Mouse (Mus musculus): ENCODE measurements around the gene Cdkl1. TPM values are rescaled to one million over a fixed set of nuclear protein-coding genes. Genes with fewer than 3 reads are reported as not detected.

Gene Cdkl1
- total RNA-seq, 2 experiments from 2014 or later: 0.11 to 0.15 TPM

GRCm38 (mm10) chr12:69753936-69754335 lies 37.1 kb downstream of the Cdkl1 start:
- no peak for ATAC-seq (ENCODE audit: poor library complexity, severe bottlenecking)

- ATAC-seq (ENCODE audit: poor library complexity, severe bottlenecking): no peak
Observed at GRCm38 (mm10) chr12:69751864-69752341, 39.2 kb downstream of the Cdkl1 start.

GRCm38 (mm10) chr12:69744138-69744537 lies 46.9 kb downstream of the Cdkl1 start:
- no peak for ATAC-seq (ENCODE audit: poor library complexity, severe bottlenecking)

GRCm38 (mm10) chr12:69741965-69742364 lies 49.1 kb downstream of the Cdkl1 start:
- no peak for ATAC-seq (ENCODE audit: poor library complexity, severe bottlenecking)

- ATAC-seq (ENCODE audit: poor library complexity, severe bottlenecking): no peak
Observed at GRCm38 (mm10) chr12:69733923-69734322, 57.1 kb downstream of the Cdkl1 start.

GRCm38 (mm10) chr12:69733518-69733917 lies 57.5 kb downstream of the Cdkl1 start:
- ATAC-seq (ENCODE audit: poor library complexity, severe bottlenecking): peak; percentile 95

GRCm38 (mm10) chr12:69732221-69732620 lies 58.8 kb downstream of the Cdkl1 start:
- ATAC-seq (ENCODE audit: poor library complexity, severe bottlenecking): no peak

GRCm38 (mm10) chr12:69730306-69730705 lies 60.8 kb downstream of the Cdkl1 start:
- no peak for ATAC-seq (ENCODE audit: poor library complexity, severe bottlenecking)

- no peak for ATAC-seq (ENCODE audit: poor library complexity, severe bottlenecking)
Observed at GRCm38 (mm10) chr12:69729246-69729645, 61.8 kb downstream of the Cdkl1 start.

GRCm38 (mm10) chr12:69724711-69725460 lies 66.2 kb downstream of the Cdkl1 start, which contains the start of the genes L2hgdh and Atp5s:
Gene L2hgdh, minus strand, starts transcription at chr12:69724873.
Gene Atp5s, plus strand, starts transcription at chr12:69724950.
- ATAC-seq (ENCODE audit: poor library complexity, severe bottlenecking): peak; percentile 96

GRCm38 (mm10) chr12:69724018-69724710 lies 66.9 kb downstream of the Cdkl1 start:
- ATAC-seq (ENCODE audit: poor library complexity, severe bottlenecking): no peak

GRCm38 (mm10) chr12:69723376-69723775 lies 67.7 kb downstream of the Cdkl1 start:
- no peak for ATAC-seq (ENCODE audit: poor library complexity, severe bottlenecking)

- ATAC-seq (ENCODE audit: poor library complexity, severe bottlenecking): no peak
Observed at GRCm38 (mm10) chr12:69722857-69723256, 68.2 kb downstream of the Cdkl1 start.

GRCm38 (mm10) chr12:69713628-69714027 lies 77.4 kb downstream of the Cdkl1 start:
- no peak for ATAC-seq (ENCODE audit: poor library complexity, severe bottlenecking)

- no peak for ATAC-seq (ENCODE audit: poor library complexity, severe bottlenecking)
Observed at GRCm38 (mm10) chr12:69704799-69705458, 86.1 kb downstream of the Cdkl1 start.

- no peak for ATAC-seq (ENCODE audit: poor library complexity, severe bottlenecking)
Observed at GRCm38 (mm10) chr12:69698352-69698751, 92.7 kb downstream of the Cdkl1 start.

Other genes with a start within 250 kb of the Cdkl1 start
- 5.9 and 6.6 TPM in 2 replicates for gene Vcpkmt, start 208.2 kb downstream of the Cdkl1 start, total RNA-seq (2015)
- 5.6 and 6.6 TPM in 2 replicates for gene Vcpkmt, start 208.2 kb downstream of the Cdkl1 start, total RNA-seq (2017)
- gene Sos2, start 109.4 kb downstream of the Cdkl1 start, total RNA-seq (2015): 58.6 and 64.1 TPM in 2 replicates
- 29.9 and 57.6 TPM in 2 replicates for gene Sos2, start 109.4 kb downstream of the Cdkl1 start, total RNA-seq (2017)
- 1.6 and 2.4 TPM in 2 replicates for gene L2hgdh, start 66.4 kb downstream of the Cdkl1 start, total RNA-seq (2015)
- gene L2hgdh, start 66.4 kb downstream of the Cdkl1 start, total RNA-seq (2017): 1.4 and 4.3 TPM in 2 replicates
- 10.3 and 12.6 TPM in 2 replicates for gene Atp5s, start 66.3 kb downstream of the Cdkl1 start, total RNA-seq (2015)
- gene Atp5s, start 66.3 kb downstream of the Cdkl1 start, total RNA-seq (2017): 4.2 and 5.2 TPM in 2 replicates
- 0.75 and 0.98 TPM in 2 replicates for gene Atl1, start 101.3 kb upstream of the Cdkl1 start, total RNA-seq (2015)
- 0.95 and 1.8 TPM in 2 replicates for gene Atl1, start 101.3 kb upstream of the Cdkl1 start, total RNA-seq (2017)
- 12.4 and 12.9 TPM in 2 replicates for gene Map4k5, start 101.9 kb upstream of the Cdkl1 start, total RNA-seq (2015)
- 14.1 and 18.2 TPM in 2 replicates for gene Map4k5, start 101.9 kb upstream of the Cdkl1 start, total RNA-seq (2017)
- gene Sav1, start 195.7 kb upstream of the Cdkl1 start, total RNA-seq (2015): 77.4 and 83.0 TPM in 2 replicates
- 39.0 and 43.9 TPM in 2 replicates for gene Sav1, start 195.7 kb upstream of the Cdkl1 start, total RNA-seq (2017)